Mouse (Mus musculus) liver, postnatal 0 days (tissue): Measurements from ENCODE around the gene Cfap97d2.

Source experiments
- CTCF ChIP-seq: sonication (generic); IDR thresholded peaks from 2 replicates; pipeline ENCODE4 v1.5.1; 2016; ENCODE audit warnings: antibody characterized with exemption, low read depth
- EP300 ChIP-seq: IDR thresholded peaks from 2 replicates; pipeline ENCODE4 v1.6.1; 2016; ENCODE audit warnings: antibody characterized with exemption, low read depth, mild to moderate bottlenecking

GRCm38 (mm10) chr8:13665944-13666343, 39.7 kb upstream of the Cfap97d2 start:
- TF ChIP-seq CTCF: no peak
- TF ChIP-seq EP300: no peak
